Mouse (Mus musculus): ENCODE measurements at regions not wholly inside any gene's neighbourhood (a gene's known extent, or its start where the extent isn't known, plus 50 kb on each side); places are given as distances from the start of the nearest gene placed in this dataset.
A peak's percentile ranks its signal among the peaks of the same experiment; 100 is the strongest.

DNA sequence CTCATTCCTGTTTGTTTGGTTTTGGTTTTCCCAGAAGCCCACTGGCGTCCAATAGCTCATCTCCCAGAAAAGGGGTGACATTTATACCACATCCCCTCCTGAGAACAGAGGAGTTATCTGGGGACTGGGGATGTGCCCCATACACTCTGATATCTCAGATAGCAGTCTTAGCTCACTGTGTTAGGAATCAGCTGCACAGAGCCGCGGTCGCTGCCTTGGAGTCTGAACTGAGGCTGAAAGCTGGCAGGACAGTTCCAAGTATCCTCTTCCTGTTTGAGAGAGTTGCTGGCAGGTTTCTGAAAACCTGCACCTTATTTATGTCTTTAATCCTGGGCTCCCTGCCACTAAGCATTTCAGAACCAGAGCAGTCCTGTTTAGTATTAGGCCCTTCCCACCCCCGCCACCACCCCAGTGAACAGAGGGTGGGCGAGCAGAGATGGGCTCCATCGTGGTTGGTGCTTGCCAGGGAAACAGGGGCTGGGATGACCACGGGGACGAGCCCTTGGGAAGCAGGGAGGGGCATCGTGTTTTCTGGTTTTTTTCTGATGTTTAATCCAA is 163.8 kb downstream of the Chic2 start:
- DNase-seq, result no peak

DNA sequence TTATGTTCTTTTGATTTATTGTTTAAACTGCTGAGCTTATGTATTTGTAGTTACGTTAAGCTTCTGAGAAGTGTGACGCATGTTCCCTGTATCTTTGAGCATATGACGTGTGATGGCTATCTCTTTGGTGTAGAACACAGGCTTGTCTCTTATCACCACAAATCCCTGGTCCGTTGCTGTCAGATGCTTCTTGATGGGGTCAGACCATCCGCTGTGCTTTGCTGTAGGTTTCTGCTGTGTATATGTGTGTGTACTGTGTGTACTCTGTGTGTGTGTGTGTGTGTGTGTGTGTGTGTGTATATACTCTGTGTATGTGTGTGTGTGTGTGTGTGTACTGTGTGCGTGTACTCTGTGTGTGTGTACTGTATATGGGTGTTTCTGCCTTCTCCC is 164.5 kb downstream of the Chic2 start:
- DNase-seq, result no peak

DNA sequence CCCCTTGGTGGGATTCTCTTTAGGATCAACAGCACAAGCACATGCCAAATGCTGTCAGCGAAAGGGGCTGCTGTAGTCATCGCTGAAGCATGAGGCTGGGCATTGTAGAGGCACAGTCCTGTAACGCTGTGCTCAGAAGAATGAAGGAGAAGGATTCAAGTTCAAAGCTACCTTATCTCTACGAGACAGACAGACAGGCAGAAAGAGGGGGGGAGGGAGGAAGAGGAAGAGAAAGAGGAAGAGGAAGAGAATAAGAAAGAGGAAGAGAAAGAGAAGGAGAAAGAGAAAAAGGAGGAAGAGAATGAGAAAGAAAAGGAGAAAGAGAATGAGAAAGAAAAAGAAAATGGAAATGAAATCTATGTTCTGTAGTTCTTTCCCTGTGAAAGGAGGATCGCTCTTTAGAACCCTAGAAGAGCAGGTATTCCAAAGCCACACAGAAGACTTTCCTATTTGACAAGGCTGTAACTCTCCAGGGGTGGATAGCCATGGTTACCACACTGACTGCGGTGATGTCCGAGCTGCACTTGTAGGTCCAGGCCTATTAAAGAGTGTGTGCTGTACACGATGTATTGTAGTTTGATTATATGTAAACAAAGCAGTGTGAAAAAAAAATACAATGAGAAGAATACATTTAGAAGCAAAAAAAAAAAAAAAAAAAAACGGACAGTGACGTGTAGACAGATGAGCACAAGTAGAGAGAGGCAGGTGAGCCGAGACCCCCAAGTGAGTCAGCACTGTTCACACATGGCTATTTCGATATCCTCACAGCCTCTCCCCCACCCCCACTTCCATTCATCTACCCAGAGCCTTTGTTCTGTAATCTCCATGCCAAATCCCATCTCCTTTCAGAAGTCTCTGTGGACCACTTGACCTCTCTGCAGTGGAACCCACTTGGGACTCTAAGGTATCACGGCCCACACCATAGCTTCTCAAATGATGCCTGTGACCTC is 165.2 kb downstream of the Chic2 start:
- no peak for DNase-seq

GRCm38 (mm10) chr5:74877595-74877994 is 167.0 kb downstream of the Chic2 start:
- no peak for DNase-seq

DNA sequence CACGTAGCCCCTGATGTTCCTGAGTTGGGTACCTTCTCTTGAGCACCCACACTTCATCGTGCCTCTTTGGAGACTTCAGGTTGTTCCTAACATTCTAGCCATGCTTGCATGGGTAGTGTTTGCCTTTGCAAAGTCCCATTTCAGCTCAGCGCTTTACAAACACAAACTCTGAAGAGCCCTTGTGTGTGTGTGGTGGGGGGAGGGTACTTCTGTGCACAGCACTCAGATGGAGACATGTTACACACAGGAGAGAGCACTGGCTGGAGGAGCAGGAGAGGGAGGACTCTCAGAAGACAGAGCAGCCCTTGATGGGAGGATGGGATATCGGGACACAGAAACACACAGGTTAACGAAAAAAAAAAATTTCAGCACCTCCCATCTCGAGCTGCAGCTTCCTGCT is 167.4 kb downstream of the Chic2 start:
- DNase-seq, result no peak

- DNase-seq, result no peak
Measured at GRCm38 (mm10) chr5:74874691-74875090, 169.9 kb downstream of the Chic2 start.

GRCm38 (mm10) chr5:74870615-74871014 is 167.9 kb upstream of the Lnx1 start:
- no peak for DNase-seq

DNA sequence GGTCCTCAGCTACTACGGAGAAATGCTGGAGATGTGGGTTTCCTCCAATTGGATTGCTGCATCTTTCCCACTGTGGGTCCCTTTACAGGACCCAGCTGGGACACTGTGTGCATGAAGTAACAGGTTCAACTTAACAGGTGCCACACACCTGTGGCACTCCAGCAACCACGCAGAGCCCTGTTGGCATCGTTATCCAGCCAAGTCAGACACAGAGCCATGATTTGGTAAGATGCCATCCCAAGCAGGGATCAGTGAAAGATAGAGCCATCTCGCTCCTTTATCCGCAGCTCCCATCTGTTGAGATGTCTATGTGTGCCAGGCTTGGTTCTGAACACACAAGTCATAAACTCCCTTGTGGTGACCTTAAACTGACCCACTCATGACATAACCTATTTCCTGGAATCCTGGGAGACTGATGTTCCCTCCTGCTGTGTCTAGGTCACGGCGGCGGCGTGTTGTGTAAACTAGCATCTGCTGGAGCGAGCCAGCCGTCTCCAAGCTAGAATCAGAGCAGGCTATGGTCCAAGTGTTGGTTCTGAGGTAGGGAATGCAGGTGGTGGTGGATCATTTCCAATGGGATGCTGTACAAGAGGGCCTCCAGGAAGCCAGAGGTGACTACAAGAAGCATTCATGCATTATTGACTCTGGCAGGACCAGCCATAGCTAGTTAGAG is 164.5 kb upstream of the Lnx1 start:
- peak; percentile 8 for DNase-seq

GRCm38 (mm10) chr5:74866697-74867096 is 164.0 kb upstream of the Lnx1 start:
- no peak for DNase-seq

GRCm38 (mm10) chr5:74865446-74865845 is 162.7 kb upstream of the Lnx1 start:
- DNase-seq, result no peak

DNA sequence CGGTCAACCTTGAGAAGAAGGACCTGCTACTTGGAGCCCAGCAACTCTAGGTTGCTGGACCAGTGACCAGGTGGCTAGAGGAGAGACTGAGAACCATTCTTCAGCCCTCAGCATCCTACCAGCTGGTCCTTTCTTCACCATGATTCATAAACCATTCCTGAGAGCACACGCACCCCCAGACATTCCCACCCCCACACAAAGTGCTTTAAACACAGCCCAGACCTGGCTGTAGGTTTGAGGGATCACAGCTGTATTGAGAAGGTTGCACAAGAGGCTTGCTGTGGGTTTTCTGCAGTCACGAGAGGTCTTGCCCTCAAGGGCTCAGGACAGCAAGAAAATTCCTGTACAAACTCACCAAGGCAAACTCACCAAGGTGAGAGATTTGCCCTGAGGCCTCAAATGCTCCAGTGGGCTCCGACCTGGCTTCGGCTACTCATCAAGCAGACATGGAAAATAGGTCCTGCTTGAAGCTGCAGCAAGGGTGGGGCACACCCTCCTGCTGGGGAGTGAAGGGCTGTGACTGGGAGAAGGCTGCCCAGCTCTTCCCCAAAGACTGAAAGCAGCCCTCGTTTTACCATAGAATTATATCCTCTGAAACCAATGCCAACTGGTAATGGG is 161.9 kb upstream of the Lnx1 start:
- DNase-seq, result no peak

DNA sequence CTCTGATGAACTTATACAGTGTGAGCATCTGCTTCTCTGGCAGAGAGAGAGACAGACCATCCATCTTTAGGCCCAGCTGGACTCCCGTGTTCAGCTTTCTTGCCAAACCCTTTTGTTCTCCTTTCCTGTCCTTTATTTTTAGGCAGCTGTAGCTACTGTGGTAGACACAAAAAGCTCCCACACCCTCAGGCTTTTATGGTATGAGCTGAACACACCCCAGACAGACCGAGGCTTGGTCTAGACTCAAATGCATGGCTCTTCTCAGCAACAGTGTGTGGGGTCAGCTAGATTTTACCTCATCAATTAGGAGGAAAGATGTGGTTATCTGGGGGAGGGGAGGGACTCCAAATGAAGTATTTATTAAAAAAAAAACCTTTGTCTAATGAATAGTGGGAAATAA is 158.6 kb upstream of the Lnx1 start:
- DNase-seq, result no peak

DNA sequence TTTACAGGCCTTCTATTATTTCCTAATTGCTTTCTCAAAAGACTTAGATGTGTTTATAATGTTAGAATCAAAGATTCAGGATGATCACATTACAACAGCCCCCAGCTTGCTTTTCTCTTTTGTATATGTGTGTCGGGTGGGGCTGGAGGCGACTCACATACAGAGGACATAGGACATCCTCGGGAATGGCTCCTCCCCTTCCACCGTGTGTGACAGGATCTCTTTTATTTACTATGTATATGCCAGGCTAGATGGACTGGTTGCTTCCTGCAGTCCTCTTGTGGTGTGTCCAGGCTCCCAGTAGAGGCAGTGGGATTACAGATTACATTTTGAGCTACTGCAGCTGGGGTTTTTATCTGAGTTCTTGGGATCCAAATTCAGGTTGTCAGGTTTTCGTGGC is 155.1 kb upstream of the Lnx1 start:
- DNase-seq, result no peak

DNA sequence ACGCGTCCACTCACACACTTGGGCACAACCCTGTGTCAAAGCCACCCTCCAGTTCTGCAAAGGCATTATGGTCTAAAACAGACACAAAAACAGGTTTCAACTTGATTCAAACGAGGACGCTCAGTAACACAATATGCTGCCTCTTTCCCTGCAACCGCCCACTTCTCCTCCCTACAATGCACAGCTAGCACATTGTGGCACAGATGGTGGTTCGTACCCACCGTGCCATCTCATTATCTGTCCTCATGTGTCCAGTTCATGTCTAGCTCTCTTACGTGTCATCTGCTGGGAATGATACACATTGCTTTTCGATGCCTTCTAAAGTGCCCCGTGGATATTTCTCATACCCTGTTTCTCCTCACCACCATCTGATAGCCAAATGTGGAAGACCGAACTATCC is 154.4 kb upstream of the Lnx1 start:
- no peak for DNase-seq

DNA sequence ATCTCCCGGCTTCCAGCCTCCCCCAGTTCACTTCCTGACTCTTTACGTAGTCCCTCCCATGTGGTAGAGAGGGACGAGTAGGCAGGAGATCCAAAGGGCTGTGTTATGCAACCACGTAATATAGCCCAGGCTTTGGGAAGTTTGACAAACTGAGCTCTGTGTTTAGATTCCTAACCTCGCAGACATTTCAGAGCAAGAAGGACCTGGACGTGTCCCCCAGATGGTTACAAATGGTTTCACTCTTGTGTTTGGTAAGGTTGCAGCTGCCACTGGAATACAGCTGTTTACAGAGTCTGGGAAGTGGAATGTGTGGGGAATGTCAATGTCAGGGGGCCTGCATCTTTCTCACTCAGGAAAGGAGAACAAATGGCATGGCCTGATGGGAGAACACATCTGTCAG is 145.1 kb upstream of the Lnx1 start:
- no peak for DNase-seq

DNA sequence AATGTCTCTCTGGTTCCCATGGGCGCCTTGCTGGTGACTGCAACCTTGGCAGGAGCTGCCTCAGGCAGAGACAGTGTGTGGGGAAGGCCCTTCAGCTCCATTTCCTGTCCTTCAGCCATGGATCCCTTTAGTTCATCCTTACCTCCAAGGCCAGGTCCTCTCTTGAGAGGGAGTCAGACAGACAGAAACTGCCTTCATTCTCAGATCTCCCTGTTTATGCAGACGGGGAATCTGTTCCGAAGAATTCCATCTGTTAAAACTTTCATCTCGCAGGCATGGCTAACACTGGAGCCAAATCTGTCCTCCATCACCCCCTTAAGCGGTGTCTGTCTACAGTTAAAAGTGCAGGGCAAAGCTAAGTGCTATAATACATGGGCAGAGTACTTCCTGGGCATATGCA is 144.0 kb upstream of the Lnx1 start:
- DNase-seq, result no peak

DNA sequence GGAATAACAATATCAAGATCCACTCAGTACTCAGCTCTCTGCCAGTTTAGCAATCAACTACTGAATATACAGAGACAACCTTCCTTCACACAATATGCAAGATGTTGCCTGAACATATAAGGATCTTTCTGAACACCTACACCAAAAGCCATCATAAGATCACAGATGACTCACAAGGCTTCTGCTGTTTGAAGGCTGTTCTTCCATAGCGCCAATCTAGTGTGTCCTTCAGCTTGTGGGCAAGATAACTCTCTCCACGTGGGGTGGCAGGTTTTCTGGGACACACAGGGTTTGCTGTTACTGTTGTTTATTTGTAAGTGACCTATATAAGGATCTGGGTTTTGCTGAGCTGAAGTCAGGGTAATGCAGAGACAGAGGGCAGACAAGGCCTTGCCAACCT is 131.7 kb upstream of the Lnx1 start:
- no peak for DNase-seq

DNA sequence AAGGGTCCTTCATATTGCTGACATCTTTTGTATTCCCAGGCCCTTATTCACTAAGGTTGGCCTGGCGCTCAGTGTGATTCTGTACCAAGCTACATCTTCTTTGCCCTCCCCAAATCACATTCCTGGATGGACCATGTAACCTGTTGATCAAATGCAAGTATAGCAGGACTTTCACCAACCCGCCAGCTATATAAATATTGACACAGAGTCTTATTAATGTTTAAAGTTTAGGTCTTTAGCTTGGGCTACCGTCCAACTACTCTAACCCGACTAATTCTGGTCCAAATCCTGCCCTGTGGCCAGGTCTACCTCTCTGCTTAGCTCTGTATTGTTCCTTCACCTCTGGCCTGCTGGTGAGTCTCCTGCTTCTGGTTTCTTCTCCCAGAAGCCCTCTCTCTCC is 131.2 kb upstream of the Lnx1 start:
- no peak for DNase-seq

GRCm38 (mm10) chr5:74832011-74832410 is 129.3 kb upstream of the Lnx1 start:
- no peak for DNase-seq

DNA sequence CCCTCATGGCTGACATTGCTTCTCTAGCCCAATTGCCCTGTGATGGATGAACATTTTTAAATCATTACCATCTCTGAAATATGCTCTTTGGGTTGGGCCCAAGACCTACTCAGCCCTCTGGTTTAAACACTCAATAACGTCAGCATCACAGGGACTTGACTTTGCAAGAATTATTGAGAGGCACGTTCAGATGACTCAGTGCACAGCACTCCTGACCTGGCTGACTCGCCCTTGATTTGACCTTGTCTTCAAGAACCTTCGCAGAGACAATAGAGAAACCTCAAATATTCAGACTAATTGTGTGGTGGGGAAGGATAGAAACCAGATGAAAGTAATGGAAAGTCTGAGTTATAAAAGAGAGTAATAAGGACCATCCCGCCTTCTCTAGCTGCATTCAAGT is 127.9 kb upstream of the Lnx1 start:
- DNase-seq, result no peak

DNA sequence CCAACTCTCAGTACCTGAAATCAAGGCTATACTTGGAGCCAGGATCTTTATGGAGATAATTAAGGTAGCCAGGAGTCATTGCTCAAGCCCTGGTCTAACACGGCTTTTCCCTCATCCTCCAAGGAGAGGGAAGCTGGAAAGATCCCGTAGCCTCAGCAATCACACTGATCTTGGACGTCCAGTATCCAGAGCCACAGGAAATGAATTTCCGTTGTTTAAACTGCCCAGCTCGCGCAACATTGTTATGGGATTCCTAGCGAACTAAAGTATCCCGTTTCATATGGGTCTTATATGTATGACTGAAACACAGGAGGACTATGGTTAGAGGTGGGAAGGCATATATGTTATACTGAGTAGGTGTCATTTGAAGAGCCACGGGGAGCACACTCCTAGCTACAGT is 126.3 kb upstream of the Lnx1 start:
- no peak for DNase-seq

- no peak for DNase-seq
Measured at GRCm38 (mm10) chr5:74827944-74828343, 125.2 kb upstream of the Lnx1 start.

DNA sequence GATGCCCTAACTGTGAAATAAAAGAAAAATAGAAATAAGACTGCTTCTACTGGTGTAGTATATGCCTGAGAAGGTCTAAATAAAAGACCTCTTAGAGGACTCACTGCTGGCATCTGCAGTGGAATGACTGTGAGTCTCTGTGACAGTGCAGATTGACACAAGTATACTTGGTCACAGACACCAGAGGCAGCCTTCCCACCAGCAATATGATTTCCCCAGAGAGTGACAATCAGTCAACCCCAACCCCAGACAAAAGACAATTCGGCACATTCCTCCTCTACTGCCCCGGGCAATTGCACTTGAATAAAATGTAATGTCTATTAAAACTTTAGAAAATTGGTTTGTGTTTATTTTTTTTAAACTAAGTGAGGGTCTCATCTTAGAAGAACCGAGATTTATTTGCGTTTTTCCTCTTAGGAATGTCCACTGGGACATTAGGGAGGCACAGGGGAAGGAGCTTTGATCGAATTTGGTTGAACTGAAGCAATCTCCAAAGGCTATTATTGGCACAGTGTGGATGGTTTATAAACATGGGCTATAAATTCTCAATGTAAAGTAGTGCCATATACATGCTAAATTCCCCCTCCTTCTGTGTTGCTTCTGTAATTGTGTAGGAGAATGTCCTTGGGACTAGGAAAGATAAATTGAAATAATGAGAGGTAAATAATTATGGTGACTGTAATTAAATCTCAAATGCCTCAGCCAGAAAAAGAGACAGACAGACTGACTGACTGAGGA is 123.0 kb upstream of the Lnx1 start:
- DNase-seq, result no peak
